Mouse (Mus musculus): Measurements from ENCODE around the gene Napsa.

DNA sequence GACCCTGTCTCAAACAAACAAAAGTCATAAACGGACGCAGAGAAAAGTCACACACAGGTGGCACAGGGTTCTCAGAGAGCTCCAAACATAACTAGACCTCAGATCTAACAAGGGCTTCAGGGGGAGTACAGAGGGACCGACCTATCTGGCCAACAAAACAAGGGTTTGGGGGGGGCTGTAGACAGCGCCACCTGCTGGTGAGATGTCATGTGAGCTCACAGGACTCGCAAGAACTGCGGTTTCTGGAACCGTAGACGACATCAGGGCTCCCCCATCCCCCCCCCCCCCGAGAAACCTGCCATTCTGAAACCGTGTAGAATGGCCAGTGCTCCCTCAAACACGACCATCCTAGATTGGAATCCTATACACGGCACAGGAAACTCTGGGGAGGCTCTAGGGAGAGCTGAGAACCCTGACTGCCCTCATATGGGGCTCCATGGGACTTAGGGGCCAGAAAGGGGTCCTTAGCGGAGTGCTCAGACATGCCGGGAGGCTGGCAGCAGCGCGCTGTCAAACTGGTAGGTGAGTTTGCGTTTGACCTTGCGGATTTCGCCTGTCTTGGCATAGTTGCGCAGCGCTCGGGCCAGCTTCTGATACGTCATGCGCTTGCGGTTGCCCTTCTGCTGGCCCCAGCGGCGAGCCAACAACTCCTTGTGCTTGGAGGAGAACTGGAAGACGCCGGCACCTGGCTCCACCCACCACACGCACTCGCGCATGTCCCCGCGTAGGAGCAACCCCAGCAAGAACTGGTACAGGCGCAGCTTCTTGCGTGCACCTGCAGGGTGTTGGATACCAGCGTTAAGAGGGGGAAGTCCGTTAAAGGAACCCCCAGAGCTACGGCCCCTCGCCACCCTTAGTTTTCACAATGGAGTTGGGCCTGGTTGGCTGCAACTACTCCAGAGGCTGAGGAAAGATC is 44.4 kb upstream of the Napsa start:
- TF ChIP-seq POLR2A (IDR thresholded peaks at IDR 0.05; ENCODE audit: low read depth, low read length) (no peak), CTCF (IDR thresholded peaks at IDR 0.05; ENCODE audit: extremely low read depth, insufficient read depth, insufficient read length, insufficient replicate concordance) (peak; percentile 85)
